Mouse (Mus musculus): ENCODE results near the gene Spata7.

The Spata7 gene

GRCm38 (mm10) chr12:98670429-98670828 is 42.5 kb downstream of the Spata7 start:
- no peak for DNase-seq (ENCODE audit: low spot score in 2 of 2)

GRCm38 (mm10) chr12:98673879-98674278 is 45.9 kb downstream of the Spata7 start:
- no peak for DNase-seq (ENCODE audit: low spot score in 2 of 2)

GRCm38 (mm10) chr12:98674627-98675143 is 46.7 kb downstream of the Spata7 start:
- DNase-seq (ENCODE audit: low spot score in 2 of 2): peak; percentile 46 to 64

DNA sequence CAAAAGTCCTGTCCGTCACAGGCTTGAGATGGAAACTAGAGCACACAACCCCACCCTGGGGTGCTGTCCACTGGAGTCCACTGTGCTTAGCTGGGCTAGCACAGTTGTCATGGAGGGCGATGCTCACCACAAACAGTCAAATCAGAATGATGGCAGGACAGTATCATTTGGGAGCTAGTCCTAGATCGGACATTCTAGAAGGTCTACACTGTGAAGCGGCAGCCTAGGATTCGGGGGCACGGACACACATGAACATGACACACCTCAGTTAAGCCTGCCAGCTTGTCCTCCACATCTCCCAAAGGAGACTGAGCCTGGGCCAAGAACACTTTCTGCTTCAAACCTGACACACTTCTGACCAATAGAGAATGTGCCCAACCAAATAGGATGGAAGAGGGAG is 48.9 kb downstream of the Spata7 start:
- DNase-seq (ENCODE audit: low spot score in 2 of 2): no peak

GRCm38 (mm10) chr12:98677336-98677735 is 49.4 kb downstream of the Spata7 start:
- DNase-seq (ENCODE audit: low spot score in 2 of 2): no peak

DNA sequence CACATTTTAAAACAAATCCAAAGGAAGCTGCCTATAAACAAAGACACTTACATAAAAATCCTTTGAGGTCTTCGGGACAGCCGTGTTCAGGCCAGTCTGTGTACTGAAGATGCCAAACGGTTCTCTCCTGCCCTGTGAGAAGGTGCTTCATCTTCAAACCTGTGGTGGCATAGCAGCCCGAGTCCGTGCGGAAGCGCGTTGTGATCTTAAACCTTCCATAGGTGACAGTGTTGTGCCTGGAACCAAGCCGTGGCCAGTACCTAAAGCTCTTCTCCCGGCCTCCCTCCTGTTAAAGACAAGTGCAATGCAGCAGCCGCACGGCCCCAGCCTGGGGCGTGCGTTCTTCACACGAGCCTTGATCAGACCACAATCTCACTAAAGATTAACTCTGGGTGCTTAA is 51.9 kb downstream of the Spata7 start:
- no peak for DNase-seq (ENCODE audit: low spot score in 2 of 2)

GRCm38 (mm10) chr12:98682196-98682595 is 54.2 kb downstream of the Spata7 start:
- no peak for DNase-seq (ENCODE audit: low spot score in 2 of 2)

DNA sequence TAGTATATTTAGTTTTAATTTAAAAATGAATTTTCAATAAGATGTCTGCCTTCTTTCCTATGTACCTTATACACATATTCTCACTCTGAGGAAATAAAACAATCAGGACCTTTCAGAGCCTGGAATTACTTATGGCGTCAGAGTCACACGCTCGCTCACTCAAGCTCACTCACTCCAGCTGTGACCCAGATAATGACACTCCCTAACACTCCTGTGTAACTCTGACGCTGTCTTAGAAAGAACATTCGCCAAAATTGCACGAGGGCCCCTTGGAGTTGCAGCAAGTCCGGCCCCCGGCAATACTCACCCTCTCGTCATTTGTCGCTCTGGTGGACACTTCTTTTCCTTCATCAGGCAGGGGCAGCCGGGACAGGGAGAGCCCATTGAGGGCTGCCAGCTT is 55.2 kb downstream of the Spata7 start:
- no peak for DNase-seq (ENCODE audit: low spot score in 2 of 2)

- no peak for DNase-seq (ENCODE audit: low spot score in 2 of 2)
Measured at GRCm38 (mm10) chr12:98683574-98683973, 55.6 kb downstream of the Spata7 start.

- no peak for DNase-seq (ENCODE audit: low spot score in 2 of 2)
Measured at GRCm38 (mm10) chr12:98690230-98690629, 62.3 kb downstream of the Spata7 start.

- DNase-seq (ENCODE audit: low spot score in 2 of 2): no peak
Measured at GRCm38 (mm10) chr12:98697202-98697601, 69.2 kb downstream of the Spata7 start.

- no peak for DNase-seq (ENCODE audit: low spot score in 2 of 2)
Measured at GRCm38 (mm10) chr12:98701564-98701963, 73.6 kb downstream of the Spata7 start.

GRCm38 (mm10) chr12:98703554-98703953 is 75.6 kb downstream of the Spata7 start:
- DNase-seq (ENCODE audit: low spot score in 2 of 2): no peak

DNA sequence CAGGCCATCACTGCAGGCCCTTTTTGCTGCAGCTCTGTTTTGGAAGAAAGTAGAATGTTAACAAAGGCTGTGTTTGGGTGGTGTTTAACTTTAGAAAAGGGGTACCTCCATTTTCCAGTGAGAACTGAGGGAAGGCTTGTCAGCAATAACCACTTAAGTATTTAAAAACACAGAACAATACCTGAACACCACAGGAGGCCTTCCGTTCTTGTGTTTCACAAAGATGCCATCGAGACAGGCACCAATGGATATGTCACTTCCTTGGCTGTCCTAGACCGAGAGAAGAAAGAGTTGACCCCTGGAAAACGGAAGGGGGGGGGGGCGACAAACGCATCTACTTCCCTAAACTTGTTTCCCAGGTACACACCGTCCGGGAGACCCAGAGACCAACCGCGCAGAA is 76.0 kb downstream of the Spata7 start:
- no peak for DNase-seq (ENCODE audit: low spot score in 2 of 2)

DNA sequence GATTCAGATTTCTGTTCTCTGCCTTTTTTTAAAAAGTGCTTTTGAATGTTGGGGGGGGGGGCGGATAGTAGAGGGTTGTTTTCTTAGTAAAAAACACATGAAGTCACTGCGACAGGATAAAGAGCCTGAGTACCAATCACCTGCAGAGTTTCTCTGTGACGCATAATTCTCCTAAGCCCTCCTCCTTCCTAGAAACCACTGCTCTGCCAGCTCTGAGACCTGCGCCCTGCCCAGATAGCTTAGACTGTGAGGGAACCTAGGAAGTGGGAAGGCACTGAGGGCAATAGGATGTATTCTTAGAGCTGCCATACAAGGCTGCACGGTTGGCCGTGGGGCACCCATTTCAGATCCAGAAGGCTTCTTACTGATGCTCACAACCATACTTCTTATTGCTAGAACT is 84.9 kb downstream of the Spata7 start:
- DNase-seq (ENCODE audit: low spot score in 2 of 2): no peak

DNA sequence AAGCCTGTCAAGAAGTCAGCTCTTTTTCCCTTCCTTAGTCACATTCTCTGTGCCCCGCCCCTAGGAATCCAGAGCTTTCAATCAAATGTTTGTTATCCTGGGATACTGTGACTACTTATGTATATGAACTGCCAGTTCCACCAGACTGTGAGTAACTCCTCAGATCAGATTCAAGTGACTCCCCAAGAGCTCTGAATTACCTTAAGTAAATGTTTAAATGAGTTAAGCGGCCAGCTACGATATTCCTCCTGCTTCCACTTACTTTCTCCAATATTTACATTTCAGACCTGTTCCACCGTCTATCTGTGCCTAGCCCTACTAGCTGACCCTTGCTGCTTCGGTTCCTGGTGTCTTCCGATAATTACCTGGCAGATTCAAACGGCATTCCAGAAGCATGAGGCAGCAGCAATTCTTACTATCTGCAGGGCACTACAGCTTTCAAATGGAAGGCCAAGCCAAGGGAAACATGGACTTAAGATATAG is 85.7 kb downstream of the Spata7 start:
- DNase-seq (ENCODE audit: low spot score in 2 of 2): no peak

- DNase-seq (ENCODE audit: low spot score in 2 of 2): no peak
Measured at GRCm38 (mm10) chr12:98714757-98715156, 86.8 kb downstream of the Spata7 start.

DNA sequence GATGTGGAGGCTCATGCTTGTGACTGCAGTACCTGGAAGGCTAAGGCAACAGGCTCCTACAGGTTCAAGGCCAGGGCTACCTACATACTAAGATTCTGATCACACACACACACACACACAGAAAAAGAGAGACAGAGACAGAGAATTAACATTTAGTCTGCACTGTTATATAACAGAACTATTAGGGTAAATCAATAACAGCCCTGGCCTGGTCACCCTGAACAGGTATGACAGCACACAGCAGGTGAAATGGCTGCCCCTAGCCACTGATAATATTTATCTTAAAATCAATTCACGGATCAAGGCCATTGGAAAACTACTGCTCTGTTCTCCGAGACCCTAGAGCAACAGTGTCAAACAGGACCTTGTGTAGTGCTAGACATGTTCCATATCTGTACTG is 88.2 kb downstream of the Spata7 start:
- DNase-seq (ENCODE audit: low spot score in 2 of 2): no peak
